Mouse (Mus musculus): ENCODE data around the gene Bco1.

Bco1 gene

DNA sequence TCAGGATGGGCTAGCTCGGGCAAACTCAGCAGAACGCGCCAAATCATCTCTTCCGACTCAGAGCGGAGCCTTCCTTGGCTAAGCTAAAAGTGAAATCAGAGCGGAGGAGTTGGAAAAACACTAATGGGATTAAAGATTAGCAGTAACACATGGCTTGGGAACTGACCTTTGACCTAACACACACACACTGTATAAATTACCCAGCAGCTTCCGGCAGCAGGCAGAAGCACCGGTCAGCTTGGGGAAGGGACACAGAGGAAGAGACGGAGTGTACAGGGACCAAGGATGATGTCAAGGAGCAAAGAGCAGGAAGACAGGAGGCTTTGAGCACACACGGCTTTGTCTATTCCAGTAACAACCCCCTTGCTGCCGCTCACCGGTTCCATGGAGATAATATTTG is at the start of gene Bco1:
Bco1 (plus strand) TSS at position 208 of the 400 bp plus-strand sequence.
- no peak for DNase-seq (ENCODE audit: low spot score in 2 of 2)

- no peak for DNase-seq (ENCODE audit: low spot score in 2 of 2)
Measured at GRCm38 (mm10) chr8:117049444-117049843, 46.2 kb upstream of the Bco1 start.

DNA sequence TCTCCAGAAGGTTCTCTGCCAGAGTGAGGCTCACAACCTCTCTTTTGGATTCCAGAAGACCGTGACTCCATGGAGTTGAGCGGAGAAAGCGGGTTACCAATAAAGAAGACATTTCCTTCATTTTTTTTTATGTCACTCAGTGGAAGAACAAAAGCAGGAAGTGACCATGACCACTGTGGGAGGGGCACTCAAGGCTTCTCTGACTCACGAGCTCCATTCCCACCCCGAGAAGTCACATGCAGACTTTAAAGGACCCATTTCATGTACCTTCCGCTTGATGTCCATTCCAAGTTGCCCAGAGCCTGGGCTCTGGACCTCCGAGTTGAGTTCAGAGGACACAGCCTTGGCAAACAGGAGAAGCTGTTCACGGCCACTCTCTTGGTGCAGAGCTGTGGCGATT is 44.9 kb upstream of the Bco1 start:
- no peak for DNase-seq (ENCODE audit: low spot score in 2 of 2)

GRCm38 (mm10) chr8:117051316-117051715 is 44.3 kb upstream of the Bco1 start:
- DNase-seq (ENCODE audit: low spot score in 2 of 2): no peak

GRCm38 (mm10) chr8:117053135-117054079 is 42.2 kb upstream of the Bco1 start:
- no peak for DNase-seq (ENCODE audit: low spot score in 2 of 2)

GRCm38 (mm10) chr8:117054146-117054545 is 41.5 kb upstream of the Bco1 start:
- no peak for DNase-seq (ENCODE audit: low spot score in 2 of 2)

DNA sequence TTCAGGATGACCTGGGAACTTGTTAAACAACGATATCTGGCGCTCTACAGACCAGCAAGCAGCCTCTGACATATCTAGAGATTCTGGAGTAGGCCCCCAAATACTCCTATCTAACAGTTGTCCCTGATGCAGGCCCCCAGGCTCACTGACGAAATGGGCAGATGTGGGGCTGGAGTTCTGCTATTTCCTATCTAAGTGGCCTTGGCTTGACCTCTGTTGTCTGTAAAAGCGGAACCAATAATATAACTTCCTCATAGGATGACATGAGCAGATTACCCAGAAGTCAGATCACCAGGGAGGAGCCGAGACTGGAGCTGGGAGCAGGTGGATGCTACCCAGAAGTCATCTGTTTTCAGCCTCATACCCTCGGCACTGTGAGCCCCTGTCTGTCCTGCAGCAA is 40.6 kb upstream of the Bco1 start:
- DNase-seq (ENCODE audit: low spot score in 2 of 2): no peak

GRCm38 (mm10) chr8:117059021-117059420 is 36.6 kb upstream of the Bco1 start:
- no peak for DNase-seq (ENCODE audit: low spot score in 2 of 2)

GRCm38 (mm10) chr8:117060306-117060705 is 35.3 kb upstream of the Bco1 start:
- DNase-seq (ENCODE audit: low spot score in 2 of 2): no peak

- no peak for DNase-seq (ENCODE audit: low spot score in 2 of 2)
Measured at GRCm38 (mm10) chr8:117061180-117061880, 34.3 kb upstream of the Bco1 start.

- DNase-seq (ENCODE audit: low spot score in 2 of 2): no peak
Measured at GRCm38 (mm10) chr8:117066955-117067354, 28.7 kb upstream of the Bco1 start.

DNA sequence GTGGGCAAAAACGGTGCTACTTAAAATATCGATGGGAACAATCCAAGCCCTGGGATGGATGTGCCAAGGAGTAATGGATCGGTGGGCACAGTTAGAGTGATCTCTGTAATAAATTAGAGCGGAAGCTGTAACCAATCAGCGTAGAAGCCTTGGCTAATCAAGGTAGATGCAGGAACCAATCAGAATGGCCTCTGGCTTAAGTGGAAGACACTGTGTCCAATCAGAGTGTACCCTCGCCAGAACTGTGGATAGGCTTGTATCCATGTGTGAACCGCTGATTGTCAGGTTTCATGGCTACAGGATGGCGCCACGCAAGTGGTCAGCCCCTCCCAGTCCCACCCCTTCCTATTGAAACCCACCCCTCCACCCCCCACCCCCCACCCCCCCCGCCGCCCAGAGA is 28.3 kb upstream of the Bco1 start:
- DNase-seq (ENCODE audit: low spot score in 2 of 2): no peak

- DNase-seq (ENCODE audit: low spot score in 2 of 2): no peak
Measured at GRCm38 (mm10) chr8:117068294-117068693, 27.4 kb upstream of the Bco1 start.

DNA sequence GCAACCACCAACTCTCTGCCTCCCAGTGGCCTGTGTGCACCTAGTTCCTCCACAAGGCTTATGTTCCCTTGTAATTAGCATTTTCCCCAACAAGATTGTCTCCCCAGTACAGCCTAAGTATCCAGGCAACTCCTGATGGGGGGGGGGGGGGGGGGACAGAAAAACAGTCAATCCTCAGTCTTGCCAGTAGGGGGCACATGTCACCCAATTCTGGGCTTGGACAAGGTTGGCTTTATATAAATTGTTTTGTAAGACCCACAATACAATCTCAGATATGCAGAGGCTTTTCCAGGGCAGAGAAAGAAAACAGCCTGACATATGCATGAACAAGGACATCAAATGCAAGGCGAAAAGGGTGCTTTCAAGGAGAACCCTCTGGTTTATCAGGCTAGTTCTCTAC is 25.9 kb upstream of the Bco1 start:
- DNase-seq (ENCODE audit: low spot score in 2 of 2): no peak

DNA sequence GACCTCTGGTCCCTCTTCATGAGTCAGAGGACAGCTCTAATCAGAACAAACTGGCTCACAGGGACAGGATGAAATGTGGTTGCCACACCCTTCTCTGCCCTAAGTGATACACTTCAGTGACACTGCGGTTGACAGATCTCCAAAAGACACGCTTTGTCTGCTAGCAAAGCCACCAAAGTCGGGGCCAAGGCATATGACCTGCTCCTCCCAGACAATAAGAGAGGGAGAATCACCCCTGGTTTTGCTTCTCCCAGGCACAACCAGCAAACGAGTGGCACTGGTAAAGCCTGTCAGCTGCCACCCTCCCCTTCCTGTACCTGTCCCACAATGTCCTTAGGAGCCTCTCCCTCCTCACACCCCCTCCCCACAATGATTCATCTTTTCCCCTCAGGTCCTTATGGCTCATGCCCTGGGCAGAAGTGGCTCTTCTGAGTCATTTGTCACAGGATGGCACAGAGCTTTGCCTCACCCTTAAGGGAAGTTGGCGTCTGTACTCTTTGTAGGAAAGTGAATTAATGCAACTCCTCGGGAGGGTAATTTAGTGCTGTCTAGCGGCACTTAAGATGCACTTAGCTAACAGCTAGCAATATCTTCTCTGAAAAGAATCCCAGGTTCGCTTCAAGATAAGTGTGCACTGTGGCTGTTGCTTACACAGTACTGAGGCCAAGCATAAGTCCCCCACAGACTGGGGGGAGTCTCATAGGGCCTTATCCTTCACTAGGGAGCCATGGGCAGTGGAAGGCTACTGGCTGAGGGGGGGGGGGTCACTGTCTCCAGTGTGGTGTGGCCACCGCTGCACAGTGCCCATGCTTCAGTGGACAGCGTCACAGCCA is 21.1 kb upstream of the Bco1 start:
- DNase-seq (ENCODE audit: low spot score in 2 of 2): peak in 1 of 2 experiments; percentile 28

GRCm38 (mm10) chr8:117078367-117078926 is 17.2 kb upstream of the Bco1 start:
- no peak for DNase-seq (ENCODE audit: low spot score in 2 of 2)

DNA sequence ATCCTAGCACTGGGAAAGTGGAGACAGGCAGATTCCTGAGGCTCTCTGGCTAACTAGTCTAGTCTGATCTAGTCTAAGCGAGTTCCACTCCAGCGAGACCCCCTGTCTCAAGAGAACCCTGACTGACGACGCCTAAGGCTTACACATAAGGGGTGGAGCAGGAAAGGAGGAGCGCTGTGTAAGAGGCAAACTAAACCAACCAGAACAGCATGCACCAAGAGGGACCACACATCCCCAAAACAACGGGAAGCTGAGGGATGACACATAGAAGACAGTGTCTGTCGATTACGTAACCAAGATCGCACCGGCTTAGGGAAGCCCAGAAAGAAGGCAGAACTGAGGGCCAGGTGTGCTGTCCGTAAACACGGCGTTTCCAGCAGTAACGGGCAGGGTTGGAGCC is 16.0 kb upstream of the Bco1 start:
- DNase-seq (ENCODE audit: low spot score in 2 of 2): no peak

- DNase-seq (ENCODE audit: low spot score in 2 of 2): no peak
Measured at GRCm38 (mm10) chr8:117082399-117082872, 13.2 kb upstream of the Bco1 start, which contains the start of gene Pkd1l2. Gene Pkd1l2, minus strand, starts transcription at chr8:117082449.

GRCm38 (mm10) chr8:117082947-117083559 is 12.6 kb upstream of the Bco1 start:
- DNase-seq (ENCODE audit: low spot score in 2 of 2): no peak

- peak; percentile 35 to 70 for DNase-seq (ENCODE audit: low spot score in 2 of 2)
Measured at GRCm38 (mm10) chr8:117085521-117085920, 10.1 kb upstream of the Bco1 start.

- DNase-seq (ENCODE audit: low spot score in 2 of 2): no peak
Measured at GRCm38 (mm10) chr8:117087036-117087435, 8.6 kb upstream of the Bco1 start.
